Mouse (Mus musculus) ES-Bruce4 (cell line): ENCODE results near the gene Tspan6. TPM values are rescaled to one million over a fixed set of nuclear protein-coding genes. Genes with fewer than 3 reads are reported as not detected.
A peak's percentile ranks its signal among the peaks of the same experiment; 100 is the strongest.

Experiments
- H3K27ac ChIP-seq: 2 replicates; pipeline ENCODE4 v1.5.1; 2012; ENCODE audit warnings: low read length, inconsistent platforms; ENCODE audit not compliant: insufficient read depth
- H3K27me3 ChIP-seq: 2 replicates; pipeline ENCODE4 v1.6.1; 2012; ENCODE audit warnings: mild to moderate bottlenecking, low read length, inconsistent platforms; ENCODE audit not compliant: control insufficient read depth, poor library complexity, insufficient read depth, severe bottlenecking
- H3K36me3 ChIP-seq: 2 replicates; pipeline ENCODE4 v1.6.1; 2012; ENCODE audit warnings: inconsistent platforms, mild to moderate bottlenecking, low read length, moderate library complexity; ENCODE audit not compliant: control insufficient read depth, poor library complexity, insufficient read depth, severe bottlenecking
- H3K4me1 ChIP-seq: one replicate; pipeline ENCODE4 v1.8.1; 2011; ENCODE audit warnings: low read length; ENCODE audit not compliant: control insufficient read depth, insufficient read depth
- H3K4me3 ChIP-seq: 2 replicates; pipeline ENCODE4 v1.5.1; 2011; ENCODE audit warnings: low read depth, mild to moderate bottlenecking, low read length
- H3K9ac ChIP-seq: 2 replicates; pipeline ENCODE4 v1.6.1; 2012; ENCODE audit warnings: low read depth, mild to moderate bottlenecking, inconsistent platforms; ENCODE audit not compliant: poor library complexity, severe bottlenecking
- H3K9me3 ChIP-seq: replicated peaks from 2 replicates; pipeline ENCODE4 v1.6.1; 2012; ENCODE audit warnings: mild to moderate bottlenecking, low read length, inconsistent platforms; ENCODE audit not compliant: control insufficient read depth, poor library complexity, insufficient read depth, severe bottlenecking
- CTCF ChIP-seq: IDR thresholded peaks from one replicate; pipeline ENCODE4 v1.8.1; 2011; ENCODE audit warnings: low read depth, low read length
- EP300 ChIP-seq: IDR thresholded peaks from 2 replicates; pipeline ENCODE4 v1.6.1; 2011; ENCODE audit warnings: low read depth, low read length; ENCODE audit not compliant: insufficient read depth
- POLR2A ChIP-seq: IDR thresholded peaks from one replicate; pipeline ENCODE4 v1.8.1; 2011; ENCODE audit warnings: low read length; ENCODE audit not compliant: insufficient read depth
- polyA plus RNA-seq: library from polyadenylated mRNA; stranded (reverse); fragments of >200 nt; gene quantifications from 2 replicates; pipeline ENCODE4 v1.2.4, GENCODE M21; 2011; ENCODE audit warnings: low read depth; ENCODE audit not compliant: missing spikeins, insufficient read depth, insufficient read length

Tspan6 gene
- polyA plus RNA-seq = 13.4 TPM in 2 replicates

DNA sequence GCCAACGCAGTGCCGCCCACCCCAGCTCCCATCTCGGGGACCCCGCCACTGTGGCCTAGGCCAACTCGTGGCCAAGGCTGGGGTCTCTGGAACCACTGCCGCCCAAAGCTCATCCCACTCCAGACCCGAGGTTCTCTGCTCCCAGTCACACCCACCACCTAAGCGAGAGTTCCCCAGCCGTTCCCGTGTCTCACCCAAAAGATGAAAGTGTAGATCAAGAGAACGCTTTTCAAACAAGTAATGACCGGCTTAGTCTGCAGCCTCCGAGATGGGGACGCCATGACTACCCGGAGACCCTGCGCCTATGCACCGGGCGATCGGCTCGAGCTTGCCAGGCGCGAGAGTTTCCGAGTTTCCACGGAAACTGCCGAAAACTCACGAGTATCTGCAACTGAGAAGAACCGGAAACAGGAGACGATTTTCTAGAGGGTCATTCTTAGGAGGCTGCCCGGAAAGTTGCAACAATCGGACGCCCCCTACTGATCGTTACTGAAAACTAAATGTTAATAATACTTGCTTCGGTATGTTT lies at the start of gene Tspan6:
TSS of gene Tspan6 (minus strand) at position 416 of the 529 bp plus-strand sequence.
- Histone ChIP-seq H3K4me1 (no peaks in the 10 kb centered on the region), H3K27me3 (no peaks in the 10 kb centered on the region; the same call in 1 of the 2 replicates), H3K9ac (peak within 1 kb of the TSS; percentile 46; the same call in 1 of the 2 replicates), H3K27ac (no peak within 1 kb of the TSS), H3K36me3 (no peaks in the 10 kb centered on the region), H3K4me3 (peak within 1 kb of the TSS; percentile 86), H3K9me3 (no peaks in the 10 kb centered on the region)
- TF ChIP-seq POLR2A (no peak), EP300 (no peak), CTCF (no peak)

- no peaks in the 10 kb centered on the region for H3K27me3 ChIP-seq
- H3K27ac ChIP-seq = no peak overlapping the region
- TF ChIP-seq EP300 = no peak
- TF ChIP-seq CTCF = peak; percentile 48
- no peaks in the 10 kb centered on the region for H3K4me1 ChIP-seq
- no peaks in the 10 kb centered on the region for H3K9me3 ChIP-seq
- H3K9ac ChIP-seq = no peak overlapping the region
- H3K36me3 ChIP-seq = no peaks in the 10 kb centered on the region
- H3K4me3 ChIP-seq = no peak overlapping the region
Measured at GRCm38 (mm10) chrX:133947427-133947826, 49.2 kb upstream of the Tspan6 start.

GRCm38 (mm10) chrX:133939561-133939960 lies 41.3 kb upstream of the Tspan6 start:
- H3K9ac ChIP-seq = no peak overlapping the region
- no peaks in the 10 kb centered on the region for H3K9me3 ChIP-seq
- no peaks in the 10 kb centered on the region for H3K27me3 ChIP-seq
- TF ChIP-seq POLR2A (no peak), CTCF (no peak), EP300 (no peak)
- no peaks in the 10 kb centered on the region for H3K36me3 ChIP-seq
- H3K4me3 ChIP-seq = no peak overlapping the region
- no peak overlapping the region for H3K27ac ChIP-seq
- H3K4me1 ChIP-seq = no peaks in the 10 kb centered on the region

DNA sequence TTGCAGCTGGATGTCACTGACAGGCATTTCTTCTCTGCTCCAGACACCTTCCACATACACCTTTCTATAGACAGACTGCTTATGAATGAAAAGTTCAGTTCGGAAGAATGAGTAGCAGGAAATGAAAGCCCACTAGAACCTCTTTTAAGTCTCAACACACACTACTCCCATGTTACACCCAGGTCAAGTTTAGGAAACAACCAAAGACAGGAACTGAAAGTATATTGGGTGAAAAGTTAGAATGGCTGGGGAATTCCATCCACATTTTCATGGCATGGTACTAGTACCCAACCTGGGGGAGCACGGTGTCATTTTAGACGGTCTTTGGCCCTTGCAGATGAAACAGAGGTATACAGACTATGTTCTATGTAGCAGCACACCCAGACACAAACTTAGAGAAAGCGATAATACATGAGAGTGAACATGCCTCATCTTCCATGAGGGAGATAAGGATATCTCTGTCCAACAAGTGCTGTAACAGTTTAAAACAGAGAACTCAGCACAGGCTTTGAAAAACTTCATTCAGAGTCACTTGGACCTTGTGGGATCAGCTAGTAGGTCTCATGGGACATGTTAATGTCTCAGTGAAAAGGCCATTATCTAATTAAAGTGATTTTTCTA lies 38.5 kb upstream of the Tspan6 start:
- Histone ChIP-seq H3K4me3 (no peak overlapping the region), H3K27ac (no peak overlapping the region), H3K27me3 (no peaks in the 10 kb centered on the region), H3K9ac (no peak overlapping the region), H3K9me3 (no peaks in the 10 kb centered on the region), H3K4me1 (no peaks in the 10 kb centered on the region), H3K36me3 (no peaks in the 10 kb centered on the region)
- no peak for TF ChIP-seq EP300
- no peak for TF ChIP-seq POLR2A
- TF ChIP-seq CTCF = no peak

- no peak overlapping the region for H3K9ac ChIP-seq
- no peaks in the 10 kb centered on the region for H3K9me3 ChIP-seq
- H3K27ac ChIP-seq = no peak overlapping the region
- no peak overlapping the region for H3K4me3 ChIP-seq
- H3K4me1 ChIP-seq = no peaks in the 10 kb centered on the region
- H3K27me3 ChIP-seq = no peaks in the 10 kb centered on the region
- H3K36me3 ChIP-seq = no peaks in the 10 kb centered on the region
- no peak for TF ChIP-seq CTCF
- no peak for TF ChIP-seq POLR2A
- TF ChIP-seq EP300 = no peak
Measured at GRCm38 (mm10) chrX:133931302-133932013, 33.2 kb upstream of the Tspan6 start.

DNA sequence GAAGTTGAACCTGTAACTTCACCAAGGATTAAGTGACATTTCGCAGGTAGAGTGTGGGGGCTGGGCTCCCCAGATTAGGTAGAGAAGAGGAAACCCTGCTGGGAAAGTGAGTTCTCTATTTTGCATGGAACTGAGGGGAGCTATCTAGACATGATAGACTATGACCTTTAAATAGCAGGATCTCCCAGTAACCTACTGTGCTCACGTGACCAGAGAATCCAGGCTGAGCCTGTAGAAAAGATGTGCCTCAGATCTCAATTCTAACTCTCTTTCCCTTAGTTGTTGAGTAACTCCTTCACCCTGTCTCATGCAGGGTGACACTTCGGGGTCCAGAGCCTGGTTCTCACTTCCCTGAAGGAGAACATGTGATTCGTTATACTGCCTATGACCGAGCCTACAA lies 28.5 kb upstream of the Tspan6 start:
- Histone ChIP-seq H3K36me3 (no peaks in the 10 kb centered on the region), H3K4me1 (no peaks in the 10 kb centered on the region), H3K27me3 (no peaks in the 10 kb centered on the region), H3K9me3 (no peaks in the 10 kb centered on the region), H3K4me3 (no peak overlapping the region), H3K9ac (no peak overlapping the region), H3K27ac (no peak overlapping the region)
- TF ChIP-seq POLR2A (no peak), CTCF (no peak)
